Mouse (Mus musculus) effector memory CD4-positive, alpha-beta T cell, adult 5 months (primary cell): Measurements from ENCODE around the gene H2al1d. TPM values are rescaled to one million over a fixed set of nuclear protein-coding genes. Genes with fewer than 3 reads are reported as not detected.

ENCODE experiments used
- polyA plus RNA-seq: library from polyadenylated mRNA; unstranded; fragments of 100-300 nt; shearing (Covaris generic); gene quantifications from one replicate; pipeline ENCODE4 v1.2.1, GENCODE M21; 2017

Gene H2al1d
- polyA plus RNA-seq: not detected

GRCm38 (mm10) chrX:11308524-11308923 lies at the start of gene H2al1d:
Gene H2al1d (plus strand): TSS chrX:11308824.

GRCm38 (mm10) chrX:11298957-11299356 lies 9.7 kb upstream of the H2al1d start, which contains the start of gene H2al1a:
Gene H2al1a (plus strand): TSS chrX:11299257.

DNA sequence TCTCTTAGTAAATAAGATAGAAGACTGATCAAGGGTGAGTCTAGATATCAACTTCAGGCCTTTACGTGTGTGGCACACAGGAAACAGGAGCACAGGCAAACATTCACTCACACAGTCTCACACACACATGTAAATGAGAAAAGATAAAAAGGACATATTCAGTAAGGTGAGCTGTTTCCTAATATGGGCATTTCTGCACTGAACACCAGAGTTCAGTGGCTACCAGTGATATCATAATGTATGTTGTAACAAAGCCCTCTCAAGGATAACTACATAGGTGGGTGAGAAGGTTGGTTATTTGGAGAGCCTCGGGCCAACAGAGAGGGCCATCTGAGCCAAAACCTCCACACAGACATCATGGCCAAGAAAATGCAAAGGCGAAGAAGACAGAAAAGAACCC lies 6.5 kb upstream of the H2al1d start, which contains the start of gene H2al1b:
Gene H2al1b (plus strand): TSS at position 301 of the 400 bp plus-strand sequence.

GRCm38 (mm10) chrX:11305355-11305754 lies 3.3 kb upstream of the H2al1d start, which contains the start of gene H2al1c:
Gene H2al1c (plus strand): TSS chrX:11305655.

DNA sequence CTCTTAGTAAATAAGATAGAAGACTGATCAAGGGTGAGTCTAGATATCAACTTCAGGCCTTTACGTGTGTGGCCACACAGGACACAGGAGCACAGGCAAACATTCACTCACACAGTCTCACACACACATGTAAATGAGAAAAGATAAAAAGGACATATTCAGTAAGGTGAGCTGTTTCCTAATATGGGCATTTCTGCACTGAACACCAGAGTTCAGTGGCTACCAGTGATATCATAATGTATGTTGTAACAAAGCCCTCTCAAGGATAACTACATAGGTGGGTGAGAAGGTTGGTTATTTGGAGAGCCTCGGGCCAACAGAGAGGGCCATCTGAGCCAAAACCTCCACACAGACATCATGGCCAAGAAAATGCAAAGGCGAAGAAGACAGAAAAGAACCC lies 3.0 kb downstream of the H2al1d start, which contains the start of gene H2al1e:
Gene H2al1e (plus strand): TSS at position 301 of the 400 bp plus-strand sequence.

GRCm38 (mm10) chrX:11314858-11315257 lies 6.2 kb downstream of the H2al1d start, which contains the start of gene H2al1f:
Gene H2al1f (plus strand): TSS chrX:11315158.

GRCm38 (mm10) chrX:11317956-11318355 lies 9.3 kb downstream of the H2al1d start, which contains the start of gene H2al1g:
Gene H2al1g (plus strand): TSS chrX:11318256.

GRCm38 (mm10) chrX:11321192-11321591 lies 12.6 kb downstream of the H2al1d start, which contains the start of gene H2al1h:
Gene H2al1h (plus strand): TSS chrX:11321492.

GRCm38 (mm10) chrX:11324359-11324758 lies 15.7 kb downstream of the H2al1d start, which contains the start of gene H2al1i:
Gene H2al1i (plus strand): TSS chrX:11324659.

GRCm38 (mm10) chrX:11327522-11327921 lies 18.9 kb downstream of the H2al1d start, which contains the start of gene H2al1j:
Gene H2al1j (plus strand): TSS chrX:11327822.

Other genes starting within 250 kb of the H2al1d start
- not detected for gene H2al1a, start 9.6 kb upstream of the H2al1d start, polyA plus RNA-seq
- gene H2al1b, start 6.4 kb upstream of the H2al1d start, polyA plus RNA-seq: not detected
- not detected for gene H2al1c, start 3.2 kb upstream of the H2al1d start, polyA plus RNA-seq
- not detected for gene H2al1e, start 3.1 kb downstream of the H2al1d start, polyA plus RNA-seq
- not detected for gene H2al1f, start 6.3 kb downstream of the H2al1d start, polyA plus RNA-seq
- not detected for gene H2al1g, start 9.4 kb downstream of the H2al1d start, polyA plus RNA-seq
- gene H2al1h, start 12.7 kb downstream of the H2al1d start, polyA plus RNA-seq: not detected
- gene H2al1i, start 15.8 kb downstream of the H2al1d start, polyA plus RNA-seq: not detected
- gene H2al1j, start 19.0 kb downstream of the H2al1d start, polyA plus RNA-seq: not detected